Mouse (Mus musculus): ENCODE data around the gene Ctdnep1. TPM values are rescaled to one million over a fixed set of nuclear protein-coding genes. Genes with fewer than 3 reads are reported as not detected.
A peak's percentile ranks its signal among the peaks of the same experiment; 100 is the strongest.

Gene Ctdnep1
- polyA plus RNA-seq, 1 experiment = 121 TPM

GRCm38 (mm10) chr11:69992396-69992795, 11.4 kb downstream of the Ctdnep1 start:
- Histone ChIP-seq H3K27ac (ENCODE audit: insufficient read depth, low read length) (no peak overlapping the region), H3K4me3 (ENCODE audit: insufficient read depth, low read length) (peak overlapping the region; percentile 89), H3K4me1 (ENCODE audit: control insufficient read depth, insufficient read depth, low read length) (peaks cover 6% of the 10 kb centered on the region; the same call in 1 of the 2 replicates)
- no peak for TF ChIP-seq CTCF (IDR thresholded peaks at IDR 0.05; ENCODE audit: extremely low read depth, insufficient read depth, low read length)
- no peak for TF ChIP-seq POLR2A (IDR thresholded peaks at IDR 0.05; ENCODE audit: extremely low read depth, insufficient read depth, low read length)

- Histone ChIP-seq H3K4me3 (ENCODE audit: insufficient read depth, low read length) (peak overlapping the region; percentile 89; the same call in 1 of the 2 replicates), H3K4me1 (ENCODE audit: control insufficient read depth, insufficient read depth, low read length) (peaks cover 6% of the 10 kb centered on the region; the same call in 1 of the 2 replicates), H3K27ac (ENCODE audit: insufficient read depth, low read length) (no peak overlapping the region)
- TF ChIP-seq CTCF (IDR thresholded peaks at IDR 0.05; ENCODE audit: extremely low read depth, insufficient read depth, low read length) (no peak), POLR2A (IDR thresholded peaks at IDR 0.05; ENCODE audit: extremely low read depth, insufficient read depth, low read length) (no peak)
These were observed 12.0 kb downstream of the Ctdnep1 start for GRCm38 (mm10) chr11:69992932-69993331.

- TF ChIP-seq CTCF (IDR thresholded peaks at IDR 0.05; ENCODE audit: extremely low read depth, insufficient read depth, low read length) = no peak
- TF ChIP-seq POLR2A (IDR thresholded peaks at IDR 0.05; ENCODE audit: extremely low read depth, insufficient read depth, low read length) = no peak
- Histone ChIP-seq H3K4me3 (ENCODE audit: insufficient read depth, low read length) (no peak overlapping the region), H3K27ac (ENCODE audit: insufficient read depth, low read length) (no peak overlapping the region), H3K4me1 (ENCODE audit: control insufficient read depth, insufficient read depth, low read length) (peaks cover 6% of the 10 kb centered on the region; the same call in 1 of the 2 replicates)
These were observed 13.6 kb downstream of the Ctdnep1 start for GRCm38 (mm10) chr11:69994401-69995090.

- Histone ChIP-seq H3K4me3 (ENCODE audit: insufficient read depth, low read length) (peak within 1 kb of the TSS; percentile 84), H3K27ac (ENCODE audit: insufficient read depth, low read length) (peak within 1 kb of the TSS; percentile 61), H3K4me1 (ENCODE audit: control insufficient read depth, insufficient read depth, low read length) (peaks cover 6% of the 10 kb centered on the region; the same call in 1 of the 2 replicates)
- TF ChIP-seq POLR2A (IDR thresholded peaks at IDR 0.05; ENCODE audit: extremely low read depth, insufficient read depth, low read length) (peak; percentile 44; the same call in 1 of the 2 replicates), CTCF (IDR thresholded peaks at IDR 0.05; ENCODE audit: extremely low read depth, insufficient read depth, low read length) (no peak)
These were observed 14.5 kb downstream of the Ctdnep1 start, which contains the start of gene Phf23 for GRCm38 (mm10) chr11:69995391-69995960. Gene Phf23 (plus strand): TSS chr11:69995777.

- H3K27ac ChIP-seq (ENCODE audit: insufficient read depth, low read length) = peak overlapping the region; percentile 75
- peaks cover 6% of the 10 kb centered on the region; the same call in 1 of the 2 replicates for H3K4me1 ChIP-seq (ENCODE audit: control insufficient read depth, insufficient read depth, low read length)
- peak overlapping the region; percentile 84 for H3K4me3 ChIP-seq (ENCODE audit: insufficient read depth, low read length)
- TF ChIP-seq CTCF (IDR thresholded peaks at IDR 0.05; ENCODE audit: extremely low read depth, insufficient read depth, low read length) = no peak
- TF ChIP-seq POLR2A (IDR thresholded peaks at IDR 0.05; ENCODE audit: extremely low read depth, insufficient read depth, low read length) = no peak
These were observed 15.5 kb downstream of the Ctdnep1 start for GRCm38 (mm10) chr11:69996161-69997061.

- Histone ChIP-seq H3K27ac (ENCODE audit: insufficient read depth, low read length) (peak overlapping the region; percentile 75; the same call in 1 of the 2 replicates), H3K4me1 (ENCODE audit: control insufficient read depth, insufficient read depth, low read length) (peaks cover 6% of the 10 kb centered on the region; the same call in 1 of the 2 replicates), H3K4me3 (ENCODE audit: insufficient read depth, low read length) (peak overlapping the region; percentile 84)
- TF ChIP-seq CTCF (IDR thresholded peaks at IDR 0.05; ENCODE audit: extremely low read depth, insufficient read depth, low read length) (no peak), POLR2A (IDR thresholded peaks at IDR 0.05; ENCODE audit: extremely low read depth, insufficient read depth, low read length) (no peak)
These were observed 16.1 kb downstream of the Ctdnep1 start for GRCm38 (mm10) chr11:69997070-69997509.

- no peak overlapping the region for H3K27ac ChIP-seq (ENCODE audit: insufficient read depth, low read length)
- peaks cover 4% of the 10 kb centered on the region; the same call in 1 of the 2 replicates for H3K4me1 ChIP-seq (ENCODE audit: control insufficient read depth, insufficient read depth, low read length)
- no peak overlapping the region for H3K4me3 ChIP-seq (ENCODE audit: insufficient read depth, low read length)
- peak; percentile 20; the same call in 1 of the 2 replicates for TF ChIP-seq CTCF (IDR thresholded peaks at IDR 0.05; ENCODE audit: extremely low read depth, insufficient read depth, low read length)
- no peak for TF ChIP-seq POLR2A (IDR thresholded peaks at IDR 0.05; ENCODE audit: extremely low read depth, insufficient read depth, low read length)
These were observed 17.9 kb downstream of the Ctdnep1 start for GRCm38 (mm10) chr11:69998567-69999491.

- Histone ChIP-seq H3K4me3 (ENCODE audit: insufficient read depth, low read length) (no peak overlapping the region), H3K4me1 (ENCODE audit: control insufficient read depth, insufficient read depth, low read length) (peaks cover 8% of the 10 kb centered on the region; the same call in 1 of the 2 replicates), H3K27ac (ENCODE audit: insufficient read depth, low read length) (no peak overlapping the region)
- TF ChIP-seq CTCF (IDR thresholded peaks at IDR 0.05; ENCODE audit: extremely low read depth, insufficient read depth, low read length) (no peak), POLR2A (IDR thresholded peaks at IDR 0.05; ENCODE audit: extremely low read depth, insufficient read depth, low read length) (no peak)
These were observed 18.7 kb downstream of the Ctdnep1 start for GRCm38 (mm10) chr11:69999666-70000065.

All from cortical plate, adult 2 months (tissue).